Comparison of ENCODE assay signal across 8 mouse cellular contexts in the genomic region with DNA sequence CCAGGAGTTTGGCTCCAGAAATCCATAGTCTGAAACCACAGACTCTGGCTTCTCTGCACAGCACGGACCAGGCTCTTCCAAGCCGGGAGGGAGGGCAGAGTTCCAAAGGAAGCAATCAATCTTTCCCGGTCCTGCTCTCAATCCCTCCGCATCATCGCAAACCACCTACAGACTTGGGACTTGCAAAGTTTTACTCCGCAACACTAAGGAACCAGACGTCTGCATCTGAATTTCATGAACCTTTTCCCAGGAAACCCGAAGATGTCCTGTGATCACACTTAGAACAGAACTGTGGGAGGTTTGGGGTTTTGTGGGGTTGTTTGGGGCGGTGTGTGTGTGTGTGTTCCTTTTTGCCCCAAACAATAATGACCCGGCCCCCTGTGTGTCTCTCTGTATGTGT. TPM values are rescaled to one million over a fixed set of nuclear protein-coding genes. Genes with fewer than 3 reads are reported as not detected.
DNase-seq lines count a peak whose midpoint lies in the region; ATAC-seq lines count a peak whose summit lies in the region.

No protein-coding gene starts in this region.

- H3K4me3 ChIP-seq in heart, embryonic 14.5 days (ENCODE audit: control insufficient read depth in 1 of 2, insufficient read depth in 1 of 2, low read depth in 1 of 2, low read length in 2 of 2): peak overlapping the region; percentile 90 to 92
- peak overlapping the region; percentile 90 for H3K4me3 ChIP-seq in midbrain, embryonic 12.5 days

- peak overlapping the region; percentile 92 for H3K4me2 ChIP-seq in heart, embryonic 14.5 days (ENCODE audit: low read length)
- peak overlapping the region; percentile 90 for H3K4me2 ChIP-seq in midbrain, embryonic 12.5 days (replicated peaks)

- H3K9me3 ChIP-seq in heart, embryonic 14.5 days (ENCODE audit: control insufficient read depth, low read length): no peaks in the 10 kb centered on the region
- no peaks in the 10 kb centered on the region for H3K9me3 ChIP-seq in midbrain, embryonic 12.5 days

- H3K4me1 ChIP-seq in heart, embryonic 14.5 days (ENCODE audit: control insufficient read depth in 2 of 2, insufficient read depth in 2 of 2, low read length in 2 of 2): peaks cover 22 to 40% of the 10 kb centered on the region in 2 experiments
- H3K4me1 ChIP-seq in midbrain, embryonic 12.5 days: peaks cover 20% of the 10 kb centered on the region

- no peaks in the 10 kb centered on the region for H3K36me3 ChIP-seq in heart, embryonic 14.5 days (ENCODE audit: control insufficient read depth, insufficient read depth, low read length)
- no peaks in the 10 kb centered on the region for H3K36me3 ChIP-seq in midbrain, embryonic 12.5 days

- ATAC-seq in common myeloid progenitor, adult 5-6 weeks (replicated peaks; ENCODE audit: low read depth, poor library complexity, severe bottlenecking): 0 out of 2 replicates have a peak, but pooled peaks have one; percentile 2
- no peak for ATAC-seq in heart, embryonic 14.5 days (ENCODE audit: insufficient number of reproducible peaks, insufficient read depth, low FRiP score, low read depth)
- ATAC-seq in midbrain, embryonic 12.5 days (ENCODE audit: low FRiP score, low read depth): no peak; the same call in 1 of the 2 replicates

- H3K27ac ChIP-seq in heart, embryonic 14.5 days (replicated peaks in 1 of 2; ENCODE audit: control insufficient read depth in 1 of 2, insufficient read depth in 1 of 2, low read depth in 2 of 2, low read length in 2 of 2): peak overlapping the region in 1 of 2 experiments; percentile 72; a peak in 2 of 4 replicates
- H3K27ac ChIP-seq in midbrain, embryonic 12.5 days (replicated peaks): peak overlapping the region; percentile 61

- peak; percentile 10 for DNase-seq in thymus, postnatal 4 days
- DNase-seq in thymus, postnatal 10 days (ENCODE audit: low spot score in 2 of 2): no peak
- peak; percentile 63 to 78 for DNase-seq in kidney, postnatal 36 days
- DNase-seq in natural killer cell, adult 2 months (ENCODE audit: low spot score in 2 of 2): no peak
- DNase-seq in layer of hippocampus, adult 18-20 months (ENCODE audit: low spot score in 2 of 2): no peak

- WGBS in heart, embryonic 14.5 days: 3% methylated on average over 10 of the region's 10 CpGs
- WGBS in midbrain, embryonic 12.5 days: 11% methylated on average over 10 of the region's 10 CpGs

- H3K27me3 ChIP-seq in heart, embryonic 14.5 days (ENCODE audit: control insufficient read depth, insufficient read depth, low read length): no peaks in the 10 kb centered on the region
- H3K27me3 ChIP-seq in midbrain, embryonic 12.5 days: no peaks in the 10 kb centered on the region

- H3K9ac ChIP-seq in heart, embryonic 14.5 days (ENCODE audit: low read length): peak overlapping the region; percentile 96
- peak overlapping the region; percentile 94 for H3K9ac ChIP-seq in midbrain, embryonic 12.5 days (replicated peaks)

RNA-seq across cellular contexts. Expression of a gene that starts 0.8 kb away (rescaled TPM):
- total RNA-seq in common myeloid progenitor, adult 5-6 weeks (2017): 25.1 and 25.7 TPM in 2 replicates
- 31.0 and 33.4 TPM in 2 replicates for polyA plus RNA-seq in heart, embryonic 14.5 days (2014; fragmentation: Nextera tagmentation; extraction: Ambion mirVana)
- 43.5 and 43.8 TPM in 2 replicates for polyA plus RNA-seq in midbrain, embryonic 12.5 days (2016; fragmentation: Nextera tagmentation; extraction: Ambion mirVana)
- total RNA-seq in layer of hippocampus, adult 18-20 months (2021): 10 to 100 TPM; 18.4 to 21.6 TPM

Comparison
In these comparisons a context has a peak if more than half of its experiments do, and no peak if none do; other contexts are left out.
1. DNase-seq: peak in thymus, postnatal 4 days (single experiment) and kidney, postnatal 36 days (2 of 2); none in thymus, postnatal 10 days (0 of 2), natural killer cell, adult 2 months (0 of 2) and layer of hippocampus, adult 18-20 months (0 of 2).